Mouse (Mus musculus) CH12.LX (cell line): ENCODE measurements around the gene Ankrd9. TPM values are rescaled to one million over a fixed set of nuclear protein-coding genes. Genes with fewer than 3 reads are reported as not detected.

Experiments used
- DNase-seq: peaks from one replicate; pipeline ENCODE4 v3.0.0-alpha.2; 2013; ENCODE audit errors: extremely low read depth
- H3K27ac ChIP-seq: 2 replicates; pipeline ENCODE4 v1.5.1; 2012; ENCODE audit warnings: low read depth, mild to moderate bottlenecking, control low read depth, moderate library complexity; ENCODE audit not compliant: insufficient read depth
- H3K27me3 ChIP-seq: replicated peaks from 2 replicates; pipeline ENCODE3; 2012; ENCODE audit warnings: inconsistent platforms
- H3K36me3 ChIP-seq, 2 experiments: replicated peaks in 1 of 2; 2 replicates each; pipeline versions ENCODE3 to v1.6.1; 2012; ENCODE audit warnings: inconsistent platforms in 1 of 2, low read length in 1 of 2, mild to moderate bottlenecking in 1 of 2, mixed read lengths in 1 of 2, moderate library complexity in 1 of 2; ENCODE audit not compliant: control insufficient read depth in 1 of 2, insufficient read depth in 1 of 2
- H3K4me1 ChIP-seq, 2 experiments: 2 replicates each; pipeline ENCODE4 v1.6.1; 2012; ENCODE audit warnings: inconsistent platforms in 1 of 2, moderate library complexity in 1 of 2; ENCODE audit not compliant: insufficient read depth in 2 of 2, control insufficient read depth in 1 of 2
- H3K4me2 ChIP-seq: 2 replicates; pipeline ENCODE4 v1.6.1; 2012; ENCODE audit warnings: low read depth, mild to moderate bottlenecking, control low read depth; ENCODE audit not compliant: poor library complexity, insufficient read depth, severe bottlenecking
- H3K4me3 ChIP-seq, 3 experiments: fragments of 150-350 bp in 1 of 3; sonication (generic) in 1 of 3; replicated peaks in 1 of 3; 2 replicates each; pipeline versions ENCODE3 to v1.5.1; 2011 to 2012; ENCODE audit warnings: low read depth in 2 of 3, low read length in 2 of 3, mild to moderate bottlenecking in 2 of 3, moderate library complexity in 2 of 3, control low read depth in 1 of 3, improper control_type of control experiment in 1 of 3, inconsistent platforms in 1 of 3, mixed read lengths in 1 of 3; ENCODE audit not compliant: poor library complexity in 1 of 3
- H3K79me2 ChIP-seq: replicated peaks from 2 replicates; pipeline ENCODE4 v1.6.1; 2012; ENCODE audit warnings: mild to moderate bottlenecking, moderate library complexity; ENCODE audit not compliant: control insufficient read depth, poor library complexity, insufficient read depth, severe bottlenecking; ENCODE audit errors: extremely low read depth
- H3K9ac ChIP-seq: 2 replicates; pipeline ENCODE4 v1.6.1; 2012; ENCODE audit warnings: low read depth, mild to moderate bottlenecking, control low read depth, moderate library complexity; ENCODE audit not compliant: insufficient read depth
- H3K9me3 ChIP-seq: replicated peaks from 2 replicates; pipeline ENCODE3; 2012; ENCODE audit warnings: low read length, inconsistent platforms, mixed read lengths
- CHD2 ChIP-seq: IDR thresholded peaks from 2 replicates; pipeline ENCODE4 v1.6.1; 2011; ENCODE audit warnings: low read length, improper control_type of control experiment
- ETS1 ChIP-seq: conservative IDR thresholded peaks from 2 replicates; pipeline ENCODE4 v1.6.1; 2012; ENCODE audit warnings: low read depth, mild to moderate bottlenecking, inconsistent platforms, low read length, improper control_type of control experiment, moderate library complexity
- JUND ChIP-seq: conservative IDR thresholded peaks from 2 replicates; pipeline ENCODE4 v1.6.1; 2011; ENCODE audit warnings: low read depth, low read length, improper control_type of control experiment
- MAFK ChIP-seq: IDR thresholded peaks from 2 replicates; pipeline ENCODE4 v1.6.1; 2011; ENCODE audit warnings: low read length, improper control_type of control experiment; ENCODE audit not compliant: insufficient replicate concordance
- MAX ChIP-seq: IDR thresholded peaks from 2 replicates; pipeline ENCODE4 v1.6.1; 2011; ENCODE audit warnings: low read length, improper control_type of control experiment
- MXI1 ChIP-seq: IDR thresholded peaks from 2 replicates; pipeline ENCODE4 v1.6.1; 2011; ENCODE audit warnings: mild to moderate bottlenecking, low read depth, low read length, improper control_type of control experiment
- MYC ChIP-seq: IDR thresholded peaks from 2 replicates; pipeline ENCODE4 v1.6.1; 2011; ENCODE audit warnings: low read depth, mild to moderate bottlenecking, improper control_type of control experiment, low read length
- POLR2AphosphoS2 ChIP-seq: IDR thresholded peaks from 2 replicates; pipeline ENCODE4 v1.6.1; 2011; ENCODE audit warnings: low read depth, low read length, improper control_type of control experiment
- RAD21 ChIP-seq: IDR thresholded peaks from 2 replicates; pipeline ENCODE4 v1.6.1; 2011; ENCODE audit warnings: low read depth, mild to moderate bottlenecking, low read length, improper control_type of control experiment, moderate library complexity
- RCOR1 ChIP-seq: conservative IDR thresholded peaks from 2 replicates; pipeline ENCODE4 v1.6.1; 2012; ENCODE audit warnings: low read depth, mild to moderate bottlenecking, inconsistent platforms, low read length, improper control_type of control experiment
- SIN3A ChIP-seq: IDR thresholded peaks from 2 replicates; pipeline ENCODE4 v1.6.1; 2012; ENCODE audit warnings: low read length, improper control_type of control experiment, inconsistent platforms
- SMC3 ChIP-seq: IDR thresholded peaks from 2 replicates; pipeline ENCODE4 v1.6.1; 2011; ENCODE audit warnings: low read depth, low read length, improper control_type of control experiment
- TCF12 ChIP-seq: IDR thresholded peaks from 2 replicates; pipeline ENCODE4 v1.6.1; 2014; ENCODE audit warnings: low read depth, mild to moderate bottlenecking, inconsistent platforms, low read length, improper control_type of control experiment
- UBTF ChIP-seq: IDR thresholded peaks from 2 replicates; pipeline ENCODE4 v1.6.1; 2012; ENCODE audit warnings: low read depth, mild to moderate bottlenecking, inconsistent platforms, low read length, improper control_type of control experiment, moderate library complexity
- ZC3H11A ChIP-seq: IDR thresholded peaks from 2 replicates; pipeline ENCODE4 v1.6.1; 2012; ENCODE audit warnings: low read depth, mild to moderate bottlenecking, inconsistent platforms, low read length, improper control_type of control experiment
- ZMIZ1 ChIP-seq: IDR thresholded peaks from 2 replicates; pipeline ENCODE4 v1.6.1; 2012; ENCODE audit warnings: low read depth, mild to moderate bottlenecking, inconsistent platforms, low read length, improper control_type of control experiment
- dilution Hi-C: fragments of 300-500 bp; cut with MboI; formaldehyde crosslinking; loops from 2 replicates; pipeline ENCODE4 v1.14.3; 2020; ENCODE audit warnings: low sequenced_read_pairs; ENCODE audit not compliant: extremely low pct_unique_long_range_greater_than_20kb, extremely low pct_ligation_motif_present
- in situ Hi-C: fragments of 300-500 bp; cut with MboI; formaldehyde crosslinking; loops from 3 replicates; pipeline ENCODE4 v1.14.3; 2019; ENCODE audit warnings: low sequenced_read_pairs, low pct_ligation_motif_present, low pct_unique_long_range_greater_than_20kb, mixed read lengths
- polyA plus RNA-seq: library from polyadenylated mRNA; unstranded; fragments of >175 nt; gene quantifications from 2 replicates; pipeline ENCODE4 v1.2.1, GENCODE M21; 2012; ENCODE audit warnings: low read depth; ENCODE audit not compliant: insufficient read length
- total RNA-seq, 2 experiments: library from RNA; depleted of rRNA; stranded (reverse); fragments of 300-350 nt in 1 of 2; fragments of >200 nt in 1 of 2; gene quantifications; 2 replicates each; pipeline ENCODE4 v1.2.3; 2012 to 2014

Ankrd9 gene
- total and polyA plus RNA-seq, 3 experiments: 2.4 to 5.2 (median 2.5) TPM

- peaks cover 18% of the 10 kb centered on the region for H3K27me3 ChIP-seq
- H3K9me3 ChIP-seq: peaks cover 8% of the 10 kb centered on the region
- no peak overlapping the region for H3K4me3 ChIP-seq
- in situ Hi-C loops: no loop called here
- peaks cover 10 to 23% of the 10 kb centered on the region in 2 experiments for H3K36me3 ChIP-seq
- H3K9ac ChIP-seq: no peak overlapping the region
- 0 out of 2 replicates have a peak overlapping the region, but pooled peaks have one; percentile 85 for H3K4me2 ChIP-seq
- no peak for TF ChIP-seq ZMIZ1
- no peak for TF ChIP-seq UBTF
- TF ChIP-seq ZC3H11A: no peak
- dilution Hi-C loops: no loop called here
- peaks cover 31 to 53% of the 10 kb centered on the region in 2 experiments for H3K4me1 ChIP-seq
- H3K79me2 ChIP-seq: no peaks in the 10 kb centered on the region
- no peak overlapping the region for H3K27ac ChIP-seq
- no peak for DNase-seq
Measured at GRCm38 (mm10) chr12:110979808-110980207, 968 bp upstream of the Ankrd9 start.

DNA sequence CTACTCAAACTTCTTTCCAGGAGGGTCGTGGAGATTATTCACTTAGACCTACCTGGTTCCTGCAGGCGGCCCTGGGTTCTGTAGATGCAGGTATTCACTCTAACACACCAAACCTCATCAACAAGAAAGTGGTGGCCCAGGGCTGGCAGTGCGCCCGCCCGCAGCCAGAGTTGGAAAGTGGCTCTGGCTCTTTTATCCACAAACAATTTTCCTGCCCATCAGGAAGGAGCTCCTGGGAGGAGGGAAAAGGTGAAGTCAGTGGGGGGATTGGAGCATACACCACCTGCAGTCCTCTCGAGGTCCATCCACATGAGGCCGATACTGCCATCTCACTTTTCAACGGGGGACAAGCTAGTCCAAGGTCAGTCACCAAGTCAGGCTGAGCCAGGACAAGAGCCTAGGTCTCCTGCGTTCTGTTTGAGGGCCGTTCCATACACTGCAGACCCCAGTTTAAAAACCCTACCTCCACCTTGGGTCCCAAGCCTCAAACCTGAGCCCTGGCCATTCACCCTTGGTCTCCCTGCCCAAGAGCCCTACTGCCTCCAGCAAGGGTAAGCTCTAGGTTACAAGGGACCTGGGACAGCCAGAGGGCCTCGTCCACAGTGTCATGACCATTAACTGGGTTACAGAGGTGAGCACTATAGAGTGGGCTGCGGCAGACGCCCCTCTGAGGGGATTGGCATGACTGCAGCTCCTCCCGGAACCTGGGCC lies 789 bp downstream of the Ankrd9 start:
- peak overlapping the region; percentile 40 to 95 (median 63) for H3K4me3 ChIP-seq
- H3K27ac ChIP-seq: no peak overlapping the region
- peaks cover 8% of the 10 kb centered on the region for H3K9me3 ChIP-seq
- H3K4me2 ChIP-seq: peak overlapping the region; percentile 64
- dilution Hi-C loops: no loop called here
- H3K9ac ChIP-seq: peak overlapping the region; percentile 61; the same call in 1 of the 2 replicates
- no peak for TF ChIP-seq MAX
- no peak for TF ChIP-seq RAD21
- no peak for TF ChIP-seq JUND
- TF ChIP-seq RCOR1: no peak
- TF ChIP-seq MAFK: no peak
- TF ChIP-seq CHD2: no peak
- TF ChIP-seq MYC: no peak
- no peak for TF ChIP-seq SIN3A
- TF ChIP-seq ETS1: no peak
- TF ChIP-seq SMC3: no peak
- no peak for TF ChIP-seq TCF12
- no peak for TF ChIP-seq POLR2AphosphoS2
- TF ChIP-seq ZMIZ1: no peak
- TF ChIP-seq MXI1: no peak
- DNase-seq: no peak
- in situ Hi-C loops: no loop called here
- peaks cover 15 to 35% of the 10 kb centered on the region in 2 experiments for H3K4me1 ChIP-seq
- peaks cover 18% of the 10 kb centered on the region for H3K27me3 ChIP-seq
- H3K36me3 ChIP-seq: peaks cover 14 to 37% of the 10 kb centered on the region in 2 experiments
- H3K79me2 ChIP-seq: no peaks in the 10 kb centered on the region
